Mouse (Mus musculus) midbrain, embryonic 16.5 days (tissue): ENCODE measurements around the gene Tnk1. TPM values are rescaled to one million over a fixed set of nuclear protein-coding genes. Genes with fewer than 3 reads are reported as not detected.

Experiments used
- ATAC-seq: fragments of 200-750 bp; cut with Nextera tagmentation; 2 replicates; pipeline ENCODE4 v1.8.0; 2017; ENCODE audit warnings: moderate TSS enrichment
- H3K27ac ChIP-seq: fragments of 300-500 bp; sonication (generic); 2 replicates; pipeline ENCODE4 v1.5.1; 2014; ENCODE audit warnings: mild to moderate bottlenecking, low read length, mixed read lengths
- H3K27me3 ChIP-seq: fragments of 300-500 bp; sonication (generic); 2 replicates; pipeline ENCODE4 v1.6.1; 2014; ENCODE audit warnings: low read depth, low read length, mixed read lengths; ENCODE audit not compliant: control insufficient read depth, insufficient read depth
- H3K36me3 ChIP-seq: fragments of 300-500 bp; sonication (generic); 2 replicates; pipeline ENCODE4 v1.6.1; 2014; ENCODE audit warnings: mild to moderate bottlenecking, low read length, moderate library complexity, mixed read lengths; ENCODE audit not compliant: control insufficient read depth, insufficient read depth
- H3K4me1 ChIP-seq: fragments of 300-500 bp; sonication (generic); 2 replicates; pipeline ENCODE4 v1.6.1; 2014; ENCODE audit warnings: mild to moderate bottlenecking, low read length, mixed read lengths; ENCODE audit not compliant: control insufficient read depth, insufficient read depth
- H3K4me2 ChIP-seq: fragments of 300-500 bp; sonication (generic); 2 replicates; pipeline ENCODE4 v1.6.1; 2014; ENCODE audit warnings: mild to moderate bottlenecking, low read length, mixed read lengths
- H3K4me3 ChIP-seq: fragments of 300-500 bp; sonication (generic); 2 replicates; pipeline ENCODE4 v1.5.1; 2014; ENCODE audit warnings: low read depth, mild to moderate bottlenecking, low read length, moderate library complexity, mixed read lengths
- H3K9ac ChIP-seq: fragments of 300-500 bp; sonication (generic); 2 replicates; pipeline ENCODE4 v1.6.1; 2014; ENCODE audit warnings: low read depth, low read length, mixed read lengths
- H3K9me3 ChIP-seq: fragments of 300-500 bp; sonication (generic); replicated peaks from 2 replicates; pipeline ENCODE4 v1.6.1; 2014; ENCODE audit warnings: mild to moderate bottlenecking, low read length, mixed read lengths; ENCODE audit not compliant: control insufficient read depth, poor library complexity, severe bottlenecking
- WGBS: fragments of 180-500 bp; shearing (Covaris S2); extraction: QIAGEN DNeasy Blood & Tissue Kit; methylation state at CpG from one replicate; pipeline ENCODE4 v1.1.7; 2014; 5-methylcytosine and 5-hydroxymethylcytosine counted together
- polyA plus RNA-seq: library from polyadenylated mRNA; unstranded; fragments of >200 nt; fragmentation: Nextera tagmentation; extraction: Ambion mirVana; gene quantifications from 2 replicates; pipeline ENCODE4 v1.2.1, GENCODE M21; 2015

Tnk1 gene
- polyA plus RNA-seq, 1 experiment from 2014 or later, result 0.11 TPM

DNA sequence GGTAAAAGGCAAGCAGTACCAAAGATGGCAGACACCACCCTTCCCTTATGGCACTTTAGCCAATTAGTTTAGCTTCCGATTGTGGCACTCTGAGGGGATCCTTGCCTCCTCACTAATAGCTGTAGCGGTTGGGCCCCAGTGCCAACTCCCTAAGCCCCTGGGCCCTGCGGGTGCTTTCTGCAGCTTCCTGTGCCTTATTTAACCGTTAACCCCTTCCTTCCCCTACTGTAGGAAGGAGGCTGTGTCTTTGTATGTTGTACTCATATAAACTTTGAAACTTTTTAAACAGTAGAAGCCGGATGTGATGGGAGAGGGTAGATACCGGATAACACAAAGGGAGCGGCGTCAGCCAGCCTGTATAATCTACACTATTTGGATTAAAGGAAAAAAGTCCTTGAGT is 7.8 kb downstream of the Tnk1 start:
- H3K36me3 ChIP-seq, result peaks cover 32% of the 10 kb centered on the region
- H3K27ac ChIP-seq, result no peak overlapping the region
- peaks cover 15% of the 10 kb centered on the region for H3K4me1 ChIP-seq
- no peak overlapping the region for H3K4me3 ChIP-seq
- ATAC-seq, result no peak
- H3K4me2 ChIP-seq, result no peak overlapping the region
- no peaks in the 10 kb centered on the region for H3K27me3 ChIP-seq
- H3K9me3 ChIP-seq, result no peaks in the 10 kb centered on the region
- no peak overlapping the region for H3K9ac ChIP-seq
- 74% methylated on average over 8 of the region's 8 CpGs for WGBS

DNA sequence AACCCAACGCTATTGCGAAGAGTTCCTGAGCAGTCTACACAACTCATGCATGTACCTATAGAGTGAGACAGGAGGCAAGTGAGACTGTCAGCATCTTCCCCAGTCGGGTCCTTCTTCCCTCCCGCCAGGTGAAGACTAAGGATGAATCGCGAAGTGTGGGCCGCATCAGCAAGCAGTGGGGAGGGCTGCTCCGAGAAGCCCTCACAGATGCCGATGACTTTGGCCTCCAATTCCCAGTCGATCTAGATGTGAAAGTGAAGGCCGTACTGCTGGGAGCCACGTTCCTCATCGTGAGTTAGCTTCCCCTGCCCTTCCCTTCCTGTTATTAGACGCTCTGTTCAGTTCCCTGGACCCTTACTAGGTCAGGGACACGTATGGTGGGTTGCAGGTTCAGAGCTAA is 8.6 kb downstream of the Tnk1 start:
- 92% methylated on average over 15 of the region's 15 CpGs for WGBS
- no peaks in the 10 kb centered on the region for H3K27me3 ChIP-seq
- no peak overlapping the region for H3K9ac ChIP-seq
- no peak overlapping the region for H3K27ac ChIP-seq
- no peak overlapping the region for H3K4me2 ChIP-seq
- H3K36me3 ChIP-seq, result peaks cover 32% of the 10 kb centered on the region
- H3K4me3 ChIP-seq, result no peak overlapping the region
- peaks cover 22% of the 10 kb centered on the region for H3K4me1 ChIP-seq
- no peaks in the 10 kb centered on the region for H3K9me3 ChIP-seq
- ATAC-seq, result no peak

DNA sequence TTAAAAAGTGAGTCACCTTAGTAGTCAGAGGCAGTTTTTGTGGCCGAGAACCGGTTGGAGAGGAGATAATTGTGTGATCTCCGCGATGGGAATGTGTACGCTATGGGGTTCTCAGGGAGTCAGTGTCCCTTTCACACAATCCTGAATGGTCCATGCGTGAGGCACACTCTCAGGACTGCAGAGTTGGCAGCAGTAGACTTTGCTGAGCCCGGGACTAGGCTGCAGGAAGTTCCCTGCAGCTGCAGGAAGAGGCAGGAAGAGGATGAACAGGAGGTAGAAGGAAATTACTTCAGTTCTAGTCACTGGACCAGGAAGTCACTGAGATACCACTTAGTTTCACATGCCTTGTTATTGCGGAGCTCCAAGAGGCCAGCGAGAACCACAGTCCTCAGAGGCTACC is 9.4 kb downstream of the Tnk1 start:
- ATAC-seq, result no peak
- Histone ChIP-seq H3K27me3 (no peaks in the 10 kb centered on the region), H3K27ac (no peak overlapping the region), H3K36me3 (peaks cover 32% of the 10 kb centered on the region), H3K9me3 (no peaks in the 10 kb centered on the region), H3K9ac (no peak overlapping the region), H3K4me2 (no peak overlapping the region), H3K4me3 (no peak overlapping the region), H3K4me1 (peaks cover 22% of the 10 kb centered on the region)
- 91% methylated on average over 9 of the region's 9 CpGs for WGBS

- 93% methylated on average over 6 of the region's 6 CpGs for WGBS
- Histone ChIP-seq H3K4me2 (peak overlapping the region; percentile 94), H3K36me3 (peaks cover 32% of the 10 kb centered on the region), H3K27me3 (no peaks in the 10 kb centered on the region), H3K4me3 (no peak overlapping the region), H3K9me3 (no peaks in the 10 kb centered on the region), H3K4me1 (peaks cover 22% of the 10 kb centered on the region), H3K9ac (peak overlapping the region; percentile 88; the same call in 1 of the 2 replicates), H3K27ac (no peak overlapping the region)
- no peak for ATAC-seq
These were observed 10.5 kb downstream of the Tnk1 start for GRCm38 (mm10) chr11:69848021-69848420.

- Histone ChIP-seq H3K27me3 (no peaks in the 10 kb centered on the region), H3K9me3 (no peaks in the 10 kb centered on the region), H3K9ac (peak overlapping the region; percentile 88), H3K4me2 (peak overlapping the region; percentile 94), H3K4me1 (peaks cover 22% of the 10 kb centered on the region), H3K27ac (peak overlapping the region; percentile 96), H3K36me3 (peaks cover 29% of the 10 kb centered on the region), H3K4me3 (peak overlapping the region; percentile 65)
- WGBS, result 10% methylated on average over 36 of the region's 37 CpGs
- ATAC-seq, result peak; percentile 47
These were observed 11.5 kb downstream of the Tnk1 start for GRCm38 (mm10) chr11:69846738-69847688.

DNA sequence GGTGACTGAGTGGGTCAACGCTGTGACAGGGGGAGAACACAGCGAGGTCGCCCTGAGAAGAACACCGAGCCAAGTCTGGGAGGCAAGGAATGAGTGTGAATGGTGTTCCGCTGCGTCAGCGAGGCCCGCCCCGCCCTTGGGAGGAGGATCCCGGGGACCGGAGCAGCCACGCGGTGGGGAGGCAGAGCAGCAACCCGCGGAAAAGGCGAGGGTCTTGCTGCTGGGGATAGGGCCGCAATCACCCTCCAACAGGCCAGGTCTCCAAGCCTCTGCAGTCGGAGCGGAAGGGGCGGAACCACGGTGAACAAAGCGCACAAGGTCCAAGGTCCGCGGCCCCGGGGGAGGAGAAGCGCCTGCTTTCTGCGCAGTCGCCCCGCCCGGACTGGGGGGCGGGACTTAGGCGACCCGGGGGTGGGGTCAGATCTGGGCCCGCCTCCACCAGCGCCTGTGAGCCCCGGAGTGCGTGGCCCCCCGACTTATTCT is 12.3 kb downstream of the Tnk1 start, which contains the start of gene Plscr3:
Gene Plscr3 (plus strand): TSS at position 179 of the 483 bp plus-strand sequence.
- WGBS, result under 1% methylated on average over 35 of the region's 38 CpGs
- H3K4me3 ChIP-seq, result peak within 1 kb of the TSS; percentile 65
- H3K4me2 ChIP-seq, result peak within 1 kb of the TSS; percentile 94
- no peaks in the 10 kb centered on the region for H3K27me3 ChIP-seq
- no peaks in the 10 kb centered on the region for H3K9me3 ChIP-seq
- peaks cover 22% of the 10 kb centered on the region for H3K36me3 ChIP-seq
- peaks cover 22% of the 10 kb centered on the region for H3K4me1 ChIP-seq
- peak; percentile 89 for ATAC-seq
- peak within 1 kb of the TSS; percentile 88 for H3K9ac ChIP-seq
- peak within 1 kb of the TSS; percentile 96 for H3K27ac ChIP-seq

DNA sequence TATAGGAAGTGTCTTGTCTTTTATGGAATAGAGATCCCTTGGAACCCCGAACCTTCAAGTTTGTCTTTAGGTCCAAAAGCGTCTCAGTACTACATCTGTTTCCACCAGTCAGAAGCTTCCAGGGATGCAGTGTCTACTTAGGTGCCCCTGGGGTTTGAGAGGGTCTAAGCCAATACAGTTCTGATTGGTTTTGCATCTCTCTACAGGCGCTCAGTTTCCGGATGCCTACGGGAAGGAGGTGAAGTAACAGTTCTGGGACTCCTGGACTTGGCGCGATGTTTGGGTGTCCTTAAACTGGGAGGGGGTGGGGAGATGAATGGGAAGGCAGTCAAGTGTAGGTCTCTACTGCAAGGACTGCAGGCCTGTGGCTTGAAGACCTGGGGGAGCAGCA is 19.8 kb downstream of the Tnk1 start:
- 2% methylated on average over 7 of the region's 7 CpGs for WGBS
- Histone ChIP-seq H3K27ac (peak overlapping the region; percentile 88), H3K27me3 (no peaks in the 10 kb centered on the region), H3K36me3 (peaks cover 3% of the 10 kb centered on the region; the same call in 1 of the 2 replicates), H3K9ac (peak overlapping the region; percentile 70), H3K4me3 (peak overlapping the region; percentile 94), H3K4me1 (peaks cover 28% of the 10 kb centered on the region), H3K9me3 (no peaks in the 10 kb centered on the region), H3K4me2 (peak overlapping the region; percentile 55)
- 0 out of 2 replicates have a peak, but pooled peaks have one; percentile 0 for ATAC-seq

DNA sequence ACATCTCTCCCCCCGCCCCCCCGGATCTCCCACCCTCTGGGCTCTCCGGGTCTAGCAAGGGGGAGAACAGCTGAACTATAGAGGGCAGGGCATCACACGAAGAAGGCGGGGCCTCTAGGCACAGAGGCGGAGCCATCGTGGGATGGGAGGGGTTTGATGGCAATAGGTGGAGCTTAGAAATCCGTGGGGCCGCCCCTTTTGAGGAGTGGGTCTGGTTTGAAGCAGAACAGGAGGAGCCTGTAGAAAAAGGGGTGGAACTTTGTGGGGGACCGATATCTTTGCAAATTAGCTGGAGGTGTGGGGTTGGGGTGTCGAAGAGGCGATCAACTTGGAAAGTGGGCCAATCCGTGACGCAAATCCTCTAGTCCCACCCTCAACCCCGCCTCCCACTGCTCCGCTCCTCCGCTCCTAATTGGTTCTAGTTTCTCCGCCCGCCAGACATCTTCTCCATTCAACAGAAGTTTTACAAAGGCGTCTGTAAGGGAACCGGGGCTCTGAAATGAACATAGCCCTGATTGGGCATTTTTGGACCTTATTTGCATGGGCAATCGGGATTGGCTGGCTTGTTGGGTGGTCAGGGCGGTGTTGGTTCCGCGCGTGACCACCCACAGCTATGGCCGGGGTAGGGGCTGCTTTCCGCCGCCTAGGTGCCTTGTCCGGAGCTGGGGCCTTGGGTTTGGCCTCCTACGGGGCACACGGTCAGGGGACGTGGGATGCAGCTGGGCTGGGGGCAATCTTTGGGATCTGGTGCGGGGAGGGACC is 20.4 kb downstream of the Tnk1 start, which contains the start of gene Tmem256:
Gene Tmem256 (plus strand): TSS at position 563 of the 762 bp plus-strand sequence.
- Histone ChIP-seq H3K27ac (peak within 1 kb of the TSS; percentile 98), H3K27me3 (no peaks in the 10 kb centered on the region), H3K4me3 (peak within 1 kb of the TSS; percentile 94), H3K36me3 (peaks cover 4% of the 10 kb centered on the region; the same call in 1 of the 2 replicates), H3K4me1 (peaks cover 30% of the 10 kb centered on the region), H3K9ac (peak within 1 kb of the TSS; percentile 99), H3K4me2 (peak within 1 kb of the TSS; percentile 97), H3K9me3 (no peaks in the 10 kb centered on the region)
- WGBS, result 1% methylated on average over 31 of the region's 34 CpGs
- ATAC-seq, result peak; percentile 88
